Mouse (Mus musculus): ENCODE measurements around the gene Lrrc38. TPM values are rescaled to one million over a fixed set of nuclear protein-coding genes. Genes with fewer than 3 reads are reported as not detected.

Gene Lrrc38
- polyA plus RNA-seq, 1 experiment, result 0.19 TPM

GRCm38 (mm10) chr4:143411566-143412218 is 62.1 kb downstream of the Lrrc38 start:
- no peak for TF ChIP-seq POLR2A (IDR thresholded peaks at IDR 0.05; ENCODE audit: control insufficient read depth, extremely low read depth, insufficient read depth, low read length, poor library complexity)
- no peak for TF ChIP-seq CTCF (IDR thresholded peaks at IDR 0.05; ENCODE audit: borderline replicate concordance, control insufficient read depth, extremely low read depth, insufficient read depth, low read length, poor library complexity)
- H3K4me1 ChIP-seq (replicated peaks; ENCODE audit: control insufficient read depth, insufficient read depth, low read length), result peaks cover 4% of the 10 kb centered on the region
- no peak for DNase-seq
- H3K4me3 ChIP-seq (ENCODE audit: control insufficient read depth, insufficient read depth, low read length), result no peak overlapping the region
- no peak overlapping the region for H3K27ac ChIP-seq (ENCODE audit: control insufficient read depth, insufficient read depth, low read length)
- no peaks in the 10 kb centered on the region for H3K27me3 ChIP-seq (ENCODE audit: control insufficient read depth, insufficient read depth, low read length)
- peaks cover under 1% of the 10 kb centered on the region; the same call in 1 of the 2 replicates for H3K36me3 ChIP-seq (ENCODE audit: control insufficient read depth, insufficient read depth, low read length)
- WGBS, result 88% methylated on average over 5 of the region's 5 CpGs

DNA sequence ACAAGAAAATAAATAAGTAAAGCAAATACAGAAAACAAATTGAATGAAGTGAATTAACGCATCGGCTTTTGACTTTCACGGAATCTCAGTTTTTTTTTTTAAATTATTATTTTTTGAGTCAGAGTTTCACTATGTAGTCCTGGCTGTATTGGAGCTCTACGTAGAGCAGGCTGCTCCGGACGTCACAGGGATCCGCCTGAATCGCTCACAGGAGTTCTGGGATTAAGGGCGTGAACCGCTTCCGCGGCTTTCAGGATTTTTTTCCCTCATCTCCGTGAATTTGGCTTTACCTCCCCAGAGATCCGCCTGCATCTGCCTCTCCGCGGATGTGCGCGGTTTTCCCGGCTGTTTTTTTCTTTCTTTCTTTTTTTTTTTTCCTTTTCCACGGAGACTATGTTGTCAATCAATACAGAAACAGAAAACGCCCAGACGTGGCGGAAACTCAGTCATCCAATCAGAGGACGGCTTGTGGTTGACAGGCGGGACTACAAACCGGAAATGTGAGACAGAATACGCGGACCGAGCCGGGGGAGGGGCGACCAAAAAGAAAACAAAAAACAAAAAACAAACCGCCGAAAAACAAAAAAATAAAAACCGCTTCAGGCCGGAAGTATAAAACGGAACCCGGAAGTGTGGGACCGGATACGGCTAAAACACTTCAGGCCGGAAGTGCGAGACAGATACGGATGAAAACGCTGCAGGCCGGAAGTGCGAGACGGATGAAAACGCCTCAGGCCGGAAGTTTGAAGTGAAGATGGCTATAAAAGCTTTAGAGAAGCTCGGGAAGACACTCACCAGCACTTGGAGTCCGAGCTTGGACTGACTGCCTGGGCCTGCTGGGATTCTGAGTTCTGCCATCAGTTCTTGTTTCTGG is 62.9 kb downstream of the Lrrc38 start, which contains the start of gene Pramef8:
Gene Pramef8 (plus strand): TSS at position 208 of the 874 bp plus-strand sequence.
- H3K4me3 ChIP-seq (ENCODE audit: control insufficient read depth, insufficient read depth, low read length), result peak within 1 kb of the TSS; percentile 80
- peaks cover 4% of the 10 kb centered on the region for H3K4me1 ChIP-seq (replicated peaks; ENCODE audit: control insufficient read depth, insufficient read depth, low read length)
- peak within 1 kb of the TSS; percentile 91 for H3K27ac ChIP-seq (ENCODE audit: control insufficient read depth, insufficient read depth, low read length)
- peak; percentile 86 for DNase-seq
- WGBS, result under 1% methylated on average over 50 of the region's 50 CpGs
- TF ChIP-seq POLR2A (IDR thresholded peaks at IDR 0.05; ENCODE audit: control insufficient read depth, extremely low read depth, insufficient read depth, low read length, poor library complexity) (no peak), CTCF (IDR thresholded peaks at IDR 0.05; ENCODE audit: borderline replicate concordance, control insufficient read depth, extremely low read depth, insufficient read depth, low read length, poor library complexity) (no peak)
- no peaks in the 10 kb centered on the region for H3K27me3 ChIP-seq (ENCODE audit: control insufficient read depth, insufficient read depth, low read length)
- H3K36me3 ChIP-seq (ENCODE audit: control insufficient read depth, insufficient read depth, low read length), result peaks cover 8% of the 10 kb centered on the region

DNA sequence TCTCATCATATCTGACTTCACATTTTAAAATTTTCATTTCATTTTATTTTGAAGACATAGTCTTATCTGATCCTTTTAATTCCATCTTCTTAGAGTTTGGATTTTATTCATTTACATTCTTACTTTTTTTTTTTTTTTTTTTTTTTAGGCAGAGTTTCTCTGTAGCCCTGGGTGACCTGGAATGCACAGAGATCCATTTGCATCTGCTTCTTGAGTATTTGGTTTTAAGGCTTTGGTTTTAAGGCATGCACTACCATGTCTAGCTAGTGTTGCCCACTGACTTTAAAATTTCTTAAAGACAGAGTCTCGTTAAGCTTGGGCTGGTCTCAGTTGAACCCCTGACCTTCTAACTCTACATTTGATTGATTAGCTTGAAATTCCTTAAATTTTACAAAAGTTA is 64.1 kb downstream of the Lrrc38 start:
- no peak overlapping the region for H3K4me3 ChIP-seq (ENCODE audit: control insufficient read depth, insufficient read depth, low read length)
- WGBS, result 95% methylated on average over 1 of the region's 1 CpGs
- no peaks in the 10 kb centered on the region for H3K27me3 ChIP-seq (ENCODE audit: control insufficient read depth, insufficient read depth, low read length)
- TF ChIP-seq POLR2A (IDR thresholded peaks at IDR 0.05; ENCODE audit: control insufficient read depth, extremely low read depth, insufficient read depth, low read length, poor library complexity) (no peak), CTCF (IDR thresholded peaks at IDR 0.05; ENCODE audit: borderline replicate concordance, control insufficient read depth, extremely low read depth, insufficient read depth, low read length, poor library complexity) (no peak)
- H3K4me1 ChIP-seq (replicated peaks; ENCODE audit: control insufficient read depth, insufficient read depth, low read length), result peaks cover 4% of the 10 kb centered on the region
- DNase-seq, result no peak
- peaks cover 20% of the 10 kb centered on the region for H3K36me3 ChIP-seq (ENCODE audit: control insufficient read depth, insufficient read depth, low read length)
- no peak overlapping the region for H3K27ac ChIP-seq (ENCODE audit: control insufficient read depth, insufficient read depth, low read length)

GRCm38 (mm10) chr4:143414121-143414520 is 64.6 kb downstream of the Lrrc38 start:
- Histone ChIP-seq H3K27me3 (ENCODE audit: control insufficient read depth, insufficient read depth, low read length) (no peaks in the 10 kb centered on the region), H3K4me3 (ENCODE audit: control insufficient read depth, insufficient read depth, low read length) (no peak overlapping the region), H3K4me1 (replicated peaks; ENCODE audit: control insufficient read depth, insufficient read depth, low read length) (peaks cover 4% of the 10 kb centered on the region), H3K27ac (ENCODE audit: control insufficient read depth, insufficient read depth, low read length) (no peak overlapping the region), H3K36me3 (ENCODE audit: control insufficient read depth, insufficient read depth, low read length) (peaks cover 25% of the 10 kb centered on the region)
- WGBS, result 97% methylated on average over 3 of the region's 3 CpGs
- no peak for DNase-seq
- no peak for TF ChIP-seq CTCF (IDR thresholded peaks at IDR 0.05; ENCODE audit: borderline replicate concordance, control insufficient read depth, extremely low read depth, insufficient read depth, low read length, poor library complexity)
- no peak for TF ChIP-seq POLR2A (IDR thresholded peaks at IDR 0.05; ENCODE audit: control insufficient read depth, extremely low read depth, insufficient read depth, low read length, poor library complexity)

Other genes starting within 250 kb of the Lrrc38 start
- 26.5 and 26.8 TPM in 2 replicates for gene Prdm2, start 136.8 kb upstream of the Lrrc38 start, polyA plus RNA-seq (2012; rRNA removed)
- 2.1 and 2.2 TPM in 2 replicates for gene Pdpn, start 50.2 kb upstream of the Lrrc38 start, polyA plus RNA-seq (2012; rRNA removed)
- gene Pramel1, start 44.7 kb downstream of the Lrrc38 start, polyA plus RNA-seq (2012; rRNA removed), result not detected in 2 replicates
- 13.6 and 14.2 TPM in 2 replicates for gene Pramef8, start 62.7 kb downstream of the Lrrc38 start, polyA plus RNA-seq (2012; rRNA removed)
- gene Oog4, start 100.6 kb downstream of the Lrrc38 start, polyA plus RNA-seq (2012; rRNA removed), result not detected in 2 replicates
- gene Gm13043, start 161.6 kb downstream of the Lrrc38 start, polyA plus RNA-seq (2012; rRNA removed), result 0.05 and 0.08 TPM in 2 replicates
- not detected in 2 replicates for gene Gm13040, start 186.2 kb downstream of the Lrrc38 start, polyA plus RNA-seq (2012; rRNA removed)
- not detected in 2 replicates for gene BC080695, start 201.9 kb downstream of the Lrrc38 start, polyA plus RNA-seq (2012; rRNA removed)
- gene Gm13057, start 202.0 kb downstream of the Lrrc38 start, polyA plus RNA-seq (2012; rRNA removed), result not detected in 2 replicates

Measured in thymus, adult 2 months (tissue).